Mouse (Mus musculus) spleen, postnatal 14 days (tissue): ENCODE results near the gene Krtap1-3.
"Not testable (repeated sequence)": the region's sequence is repeated elsewhere in the genome, so short reads cannot be mapped to it uniquely, and the experiment has no call there.

Source experiments
- DNase-seq, 2 experiments: peaks; one replicate each; pipeline ENCODE4 v3.0.0; 2021 to 2022; ENCODE audit warnings: low spot score in 2 of 2

Krtap1-3 gene

DNA sequence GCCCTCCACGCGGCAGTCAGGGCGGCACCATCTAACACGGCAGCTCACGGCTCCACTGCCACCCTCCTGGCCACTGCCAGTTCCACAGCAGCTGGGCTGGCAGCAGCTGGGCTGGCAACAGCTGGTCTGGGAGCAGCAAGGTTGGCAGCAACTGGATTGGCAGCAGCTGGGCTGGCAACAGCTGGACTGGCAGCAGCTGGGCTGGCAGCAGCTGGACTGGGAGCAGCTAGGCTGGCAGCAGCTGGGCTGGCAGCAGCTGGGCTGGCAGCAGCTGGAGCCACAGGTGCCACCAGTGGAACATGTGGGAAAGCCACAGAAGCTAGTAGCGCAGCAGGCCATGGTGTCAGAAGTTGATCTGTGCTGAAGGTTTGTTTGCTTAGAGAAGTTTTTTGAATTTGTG is at the start of gene Krtap1-3:
Krtap1-3 (minus strand) TSS at position 359 of the 400 bp plus-strand sequence.
- no peak for DNase-seq

DNA sequence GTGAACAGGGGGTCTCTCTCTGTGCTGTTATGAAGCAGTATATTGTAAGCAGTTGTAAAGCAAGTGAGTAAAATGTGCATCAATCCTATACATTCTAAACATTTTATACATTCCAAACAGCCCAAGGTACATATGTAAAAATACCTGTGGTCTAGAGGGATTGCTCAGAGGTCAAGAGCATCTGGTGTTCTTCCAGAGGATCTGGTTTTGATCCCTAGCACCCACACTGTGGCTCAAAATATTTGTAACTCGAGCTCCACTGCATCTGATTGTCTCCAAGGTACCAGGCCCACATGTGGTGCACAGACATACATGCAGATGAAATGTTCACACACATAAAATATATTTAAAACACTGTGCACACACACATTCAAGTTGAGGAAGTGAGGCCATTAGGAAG is 49.8 kb upstream of the Krtap1-3 start:
- no peak for DNase-seq

DNA sequence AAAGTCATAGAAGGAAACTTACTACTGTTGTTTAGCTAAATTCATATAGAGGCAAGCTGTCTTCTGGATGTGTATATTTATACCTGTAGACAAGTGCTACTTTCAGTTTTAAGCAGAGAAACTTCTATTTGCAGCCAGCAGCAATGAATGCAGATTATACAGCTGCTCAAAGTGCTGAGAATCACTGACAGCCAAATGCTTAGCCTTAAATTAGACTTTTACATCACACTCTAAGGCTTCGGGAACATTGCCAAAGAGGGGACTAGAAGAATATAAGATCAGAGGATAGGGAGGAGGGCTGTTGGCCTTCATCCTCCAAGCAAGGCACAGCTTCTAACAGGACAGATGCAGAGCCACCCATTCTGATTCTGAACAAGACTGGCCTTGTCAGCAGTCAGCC is 45.9 kb upstream of the Krtap1-3 start:
- no peak for DNase-seq

DNA sequence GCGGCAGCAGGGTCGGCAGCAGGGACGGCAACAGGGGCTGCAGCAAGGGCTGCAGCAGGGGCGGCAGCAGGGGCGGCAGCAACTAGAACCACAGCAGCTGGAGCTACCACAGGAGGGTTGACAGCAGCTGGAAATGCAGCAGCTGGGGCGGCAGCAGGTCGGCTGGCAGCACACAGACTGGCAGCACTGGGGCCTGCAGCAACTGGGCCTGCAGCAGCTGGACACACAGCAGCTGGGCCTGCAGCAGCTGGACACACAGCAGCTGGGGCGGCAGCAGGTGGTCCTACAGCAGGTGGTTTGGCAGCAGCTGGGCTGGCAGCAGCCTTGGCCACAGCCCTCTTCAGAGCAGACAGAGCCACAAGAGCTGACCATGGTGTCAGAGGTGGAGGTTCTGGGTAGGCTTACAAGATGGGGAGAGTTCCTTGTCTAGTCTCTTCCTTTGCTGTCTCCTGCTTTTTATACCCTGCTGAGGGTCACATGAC is 43.6 kb upstream of the Krtap1-3 start, which contains the start of gene Krtap4-2:
Krtap4-2 (minus strand) TSS at position 432 of the 482 bp plus-strand sequence.
- no peak for DNase-seq

DNA sequence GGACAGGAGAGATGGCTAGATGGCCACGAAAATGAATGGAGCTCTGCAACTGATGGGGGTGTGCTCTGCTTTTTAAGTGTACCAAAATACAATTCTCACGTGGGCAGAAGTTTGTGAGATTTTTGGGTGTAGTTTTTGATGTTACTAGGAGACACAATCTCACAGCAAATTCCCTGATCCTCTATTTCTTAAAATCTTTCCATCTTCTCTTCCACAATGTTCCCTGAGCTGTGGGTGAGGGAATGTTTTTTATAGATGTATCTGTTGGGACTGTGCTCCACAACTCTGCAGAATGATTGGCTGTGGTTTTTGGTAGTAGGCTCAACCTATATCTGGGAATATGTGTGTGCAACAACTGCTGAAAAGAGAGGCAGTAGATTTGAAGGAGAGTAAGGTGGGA is 42.2 kb upstream of the Krtap1-3 start:
- DNase-seq, result no peak

DNA sequence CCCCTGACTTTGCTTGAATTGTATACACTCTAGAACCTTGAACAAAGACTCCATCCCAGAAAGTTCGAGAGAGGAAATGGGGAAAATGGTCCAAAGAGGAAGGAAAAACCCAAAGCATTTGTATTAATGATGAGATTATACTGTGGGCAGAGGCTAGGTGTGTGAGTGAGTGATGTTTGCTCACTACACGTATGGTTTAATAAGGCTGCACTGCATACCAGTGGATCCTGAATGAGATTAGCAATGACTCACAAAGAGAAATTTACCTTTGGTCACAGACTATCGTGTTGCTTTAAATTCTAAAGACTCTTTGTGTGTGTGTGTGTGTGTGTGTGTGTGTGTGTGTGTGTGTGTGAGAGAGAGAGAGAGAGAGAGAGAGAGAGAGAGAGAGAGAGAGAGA is 39.8 kb upstream of the Krtap1-3 start:
- DNase-seq, result no peak

DNA sequence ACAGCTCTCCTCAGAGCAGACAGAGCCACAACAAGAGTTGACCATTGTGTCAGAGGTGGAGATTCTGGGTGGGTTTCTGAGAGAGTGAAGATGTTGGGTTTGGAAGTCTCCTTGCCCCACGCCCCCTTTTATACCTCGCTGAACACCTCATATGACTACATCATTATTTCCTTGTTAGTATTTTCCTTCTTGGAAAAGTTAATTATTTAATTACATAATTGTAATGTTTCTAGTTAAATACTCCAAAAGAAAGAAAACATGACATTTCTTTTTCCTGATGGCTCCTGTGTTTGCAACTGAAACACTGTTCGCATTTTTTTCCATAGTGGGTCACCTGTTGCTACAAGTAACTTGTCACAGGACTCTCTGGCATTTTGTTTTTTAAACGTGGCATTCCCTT is 37.0 kb upstream of the Krtap1-3 start, which contains the start of gene Krtap4-1:
Krtap4-1 (minus strand) TSS at position 101 of the 400 bp plus-strand sequence.
- no peak for DNase-seq

DNA sequence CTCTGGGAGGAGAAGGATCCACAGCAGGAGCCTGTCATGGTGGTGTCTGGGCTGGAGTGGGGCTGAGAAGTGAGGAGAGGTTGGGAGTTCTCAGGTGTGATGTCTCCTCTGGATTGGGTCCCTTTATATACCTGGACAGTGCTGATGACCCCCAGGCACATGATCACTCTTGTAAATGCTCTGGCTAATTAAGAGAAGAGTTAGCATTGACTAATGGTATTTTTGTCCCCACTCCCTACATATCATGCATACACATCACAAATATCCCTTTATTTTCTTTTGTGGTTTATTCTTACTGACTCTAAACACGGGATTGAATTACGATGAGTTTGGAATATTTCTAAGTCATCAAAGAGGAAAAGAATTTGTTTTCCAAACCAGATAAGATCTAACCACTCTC is 29.2 kb upstream of the Krtap1-3 start, which contains the start of gene Gm11562:
Gm11562 (minus strand) TSS at position 101 of the 400 bp plus-strand sequence.
- no peak for DNase-seq

DNA sequence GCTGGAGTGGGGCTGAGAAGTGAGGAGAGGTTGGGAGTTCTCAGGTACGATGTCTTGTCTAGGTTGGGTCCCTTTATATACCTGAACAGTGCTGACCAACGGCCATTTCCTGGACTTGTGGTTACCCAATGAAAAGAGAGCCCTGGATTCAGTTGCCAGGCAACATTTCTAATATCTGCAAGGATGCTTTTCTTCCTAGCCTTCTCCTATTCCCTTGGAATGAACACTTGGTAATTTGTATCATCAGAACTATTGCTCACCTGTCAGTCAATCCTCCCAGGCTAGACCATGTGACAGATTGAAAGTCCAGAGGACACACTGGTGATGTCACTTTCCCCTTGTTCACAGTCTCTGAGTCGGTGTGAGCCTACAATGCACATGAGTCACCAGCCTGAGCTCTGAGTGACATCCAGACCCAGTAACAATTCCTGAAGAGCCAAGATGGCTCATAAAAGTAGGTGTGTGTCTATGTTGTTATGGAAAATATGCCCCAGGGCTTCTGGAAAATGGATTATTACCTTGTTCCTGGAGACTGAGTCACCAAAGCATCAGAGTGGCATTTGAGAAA is 23.7 kb upstream of the Krtap1-3 start, which contains the start of gene Krtap2-4:
Krtap2-4 (minus strand) TSS at position 51 of the 568 bp plus-strand sequence.
- no peak for DNase-seq

DNA sequence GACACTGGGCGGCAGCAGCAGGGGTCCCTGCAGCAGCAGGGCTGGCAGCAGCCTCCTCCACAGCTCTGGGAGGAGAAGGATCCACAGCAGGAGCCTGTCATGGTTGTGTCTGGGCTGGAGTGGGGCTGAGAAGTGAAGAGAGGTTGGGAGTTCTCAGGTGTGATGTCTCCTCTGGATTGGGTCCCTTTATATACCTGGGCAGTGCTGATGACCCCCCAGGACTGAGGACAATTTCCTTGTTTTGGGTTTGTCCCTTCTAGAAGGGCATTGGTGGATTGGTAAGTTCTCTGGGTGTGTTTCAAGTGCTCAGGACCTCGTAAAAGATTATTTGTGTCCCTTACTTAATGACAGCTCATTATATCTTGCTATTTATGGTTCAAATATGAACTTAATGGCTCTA is 18.9 kb upstream of the Krtap1-3 start, which contains the start of gene Gm11937:
Gm11937 (minus strand) TSS at position 101 of the 400 bp plus-strand sequence.
- DNase-seq, result not testable (repeated sequence)

DNA sequence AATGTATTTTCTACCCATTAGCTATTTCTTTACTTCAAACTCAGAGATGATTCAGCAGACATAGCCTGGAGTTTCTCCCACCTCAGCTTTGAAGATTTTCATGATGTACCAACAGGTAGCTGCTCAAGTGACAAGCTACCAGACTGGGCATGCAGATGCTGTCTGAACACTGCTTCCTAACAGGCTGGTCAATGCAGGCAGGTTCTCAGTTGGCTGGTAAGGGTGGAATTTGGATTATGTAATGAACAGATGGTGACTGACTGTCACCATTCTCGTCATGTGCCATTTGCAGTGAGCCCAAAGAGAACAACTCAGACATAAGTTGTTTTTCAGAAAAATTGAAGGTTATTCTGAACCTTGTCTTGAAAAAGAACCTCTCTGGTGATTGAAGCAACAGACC is 18.0 kb upstream of the Krtap1-3 start:
- no peak for DNase-seq

DNA sequence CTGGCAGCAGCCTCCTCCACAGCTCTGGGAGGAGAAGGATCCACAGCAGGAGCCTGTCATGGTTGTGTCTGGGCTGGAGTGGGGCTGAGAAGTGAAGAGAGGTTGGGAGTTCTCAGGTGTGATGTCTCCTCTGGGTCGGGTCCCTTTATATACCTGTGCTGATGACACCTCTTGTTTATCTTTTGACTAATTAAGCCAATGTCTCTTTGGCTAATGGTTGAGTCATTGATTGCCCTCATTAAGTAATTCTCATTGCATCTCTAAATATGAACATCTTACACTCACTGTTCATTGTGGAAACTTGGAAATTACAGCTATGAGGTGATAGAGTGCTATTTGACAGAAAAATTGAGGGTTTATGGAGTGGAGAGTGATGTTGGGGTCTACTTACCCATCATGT is 12.1 kb upstream of the Krtap1-3 start, which contains the start of gene Gm11938:
Gm11938 (minus strand) TSS at position 101 of the 400 bp plus-strand sequence.
- not testable (repeated sequence) for DNase-seq

DNA sequence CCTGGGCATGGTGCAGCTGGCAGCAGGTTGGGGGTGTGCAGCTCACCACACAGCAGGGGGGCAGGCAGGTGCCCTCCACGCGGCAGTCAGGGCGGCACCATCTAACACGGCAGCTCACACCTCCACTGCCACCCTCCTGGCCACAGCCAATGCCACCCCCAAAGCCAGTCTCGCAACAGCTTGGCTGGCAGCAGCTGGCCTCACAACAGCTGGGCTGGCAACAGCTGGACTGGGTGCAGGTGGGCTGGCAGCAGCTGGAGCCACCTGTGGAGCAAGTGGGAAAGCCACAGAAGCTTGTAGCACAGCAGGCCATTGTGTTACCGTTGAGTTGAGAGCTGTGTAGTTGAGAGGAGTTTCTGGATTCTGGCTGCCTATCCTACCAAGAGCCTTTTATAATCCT is 6.6 kb upstream of the Krtap1-3 start, which contains the start of gene Krtap9-3:
Krtap9-3 (minus strand) TSS at position 364 of the 400 bp plus-strand sequence.
- not testable (repeated sequence) for DNase-seq

DNA sequence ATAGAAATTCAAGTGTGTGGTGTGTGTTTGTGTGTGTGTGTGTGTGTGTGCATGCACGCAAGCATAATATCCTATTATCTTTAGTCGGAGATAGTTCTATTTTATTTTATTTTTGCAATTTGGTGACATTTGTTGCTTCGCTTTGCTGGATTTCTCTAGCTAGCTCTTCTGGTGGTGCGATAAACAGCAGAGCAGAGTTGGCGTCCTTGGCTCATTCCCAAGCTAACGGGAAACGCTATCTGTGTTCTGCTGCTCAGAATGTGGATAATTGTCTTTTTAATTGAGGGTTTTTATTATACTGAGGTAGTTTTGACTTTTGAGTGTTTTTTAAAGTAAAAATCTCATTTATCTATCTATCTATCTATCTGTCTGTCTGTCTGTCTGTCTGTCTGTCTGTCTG is 6.0 kb downstream of the Krtap1-3 start:
- no peak for DNase-seq

DNA sequence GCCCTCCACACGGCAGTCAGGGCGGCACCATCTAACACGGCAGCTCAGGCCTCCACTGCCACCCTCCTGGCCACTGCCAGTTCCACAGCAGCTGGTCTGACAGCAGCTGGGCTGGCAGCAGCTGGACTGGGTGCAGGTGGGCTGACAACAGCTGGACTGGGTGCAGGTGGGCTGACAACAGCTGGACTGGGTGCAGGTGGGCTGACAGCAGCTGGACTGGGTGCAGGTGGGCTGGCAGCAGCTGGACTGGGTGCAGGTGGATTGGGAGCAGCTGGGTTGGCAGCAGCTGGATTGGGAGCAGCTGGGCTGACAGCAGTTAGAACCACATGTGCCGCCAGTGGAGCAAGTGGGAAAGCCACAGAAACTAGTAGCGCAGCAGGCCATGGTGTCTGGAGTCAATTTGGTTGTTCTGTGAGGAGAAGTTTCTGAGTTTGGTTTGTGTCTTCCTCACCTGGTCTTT is 7.9 kb downstream of the Krtap1-3 start, which contains the start of gene Krtap1-4:
Krtap1-4 (minus strand) TSS at position 410 of the 460 bp plus-strand sequence.
- no peak for DNase-seq

DNA sequence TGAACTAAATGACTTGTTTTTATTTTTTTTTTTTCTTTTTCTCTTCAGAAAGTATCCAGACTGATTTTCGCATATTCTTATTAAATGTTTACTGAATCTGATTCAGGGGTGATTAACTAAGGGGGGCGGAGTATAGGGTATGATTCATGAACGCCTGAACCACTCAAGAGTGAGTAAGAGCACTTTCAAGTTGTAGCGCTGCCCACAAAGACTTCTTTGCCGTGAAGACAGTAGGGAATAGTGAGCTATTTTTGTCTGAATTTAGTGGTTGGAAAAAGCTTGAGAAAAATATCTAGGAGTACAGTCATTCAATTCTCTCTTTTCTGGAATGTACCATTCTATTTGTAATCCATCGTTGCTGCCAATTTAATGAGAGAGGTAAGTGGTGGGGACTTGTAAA is 9.6 kb downstream of the Krtap1-3 start:
- no peak for DNase-seq

DNA sequence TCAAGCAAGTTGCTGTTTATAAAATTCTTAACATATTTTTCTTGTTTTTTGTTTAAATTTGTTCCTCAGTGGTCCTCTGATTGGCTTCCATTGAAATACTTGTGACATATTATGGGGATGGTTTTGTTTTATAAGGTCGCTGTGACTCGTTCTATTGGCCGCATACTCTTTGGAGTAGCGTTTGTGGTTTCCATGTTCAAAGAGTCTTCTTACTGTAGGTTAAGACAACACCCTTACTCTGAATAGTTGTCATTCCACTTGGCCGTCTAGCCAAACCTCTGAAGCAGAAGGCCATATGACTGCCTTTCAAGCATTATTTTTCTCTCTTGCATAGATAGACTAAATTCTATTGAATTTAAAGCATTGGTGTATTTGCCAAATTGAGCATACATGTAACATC is 10.1 kb downstream of the Krtap1-3 start:
- DNase-seq, result no peak

DNA sequence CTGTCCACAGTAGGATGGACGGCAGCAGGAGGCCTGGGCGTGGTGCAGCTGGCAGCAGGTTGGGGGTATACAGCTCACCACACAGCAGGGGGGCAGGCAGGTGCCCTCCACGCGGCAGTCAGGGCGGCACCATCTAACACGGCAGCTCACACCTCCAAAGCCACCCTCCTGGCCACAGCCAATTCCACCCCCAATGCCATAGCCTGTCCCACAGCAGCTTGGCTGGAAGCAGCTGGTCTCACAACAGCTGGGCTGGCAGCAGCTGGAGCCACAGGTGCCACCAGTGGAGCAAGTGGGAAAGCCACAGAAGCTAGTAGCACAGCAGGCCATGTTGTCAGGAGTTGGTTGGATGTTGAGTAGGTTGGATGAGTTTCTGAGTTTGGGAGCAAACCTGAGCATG is 10.5 kb downstream of the Krtap1-3 start, which contains the start of gene Krtap1-5:
Krtap1-5 (minus strand) TSS at position 381 of the 400 bp plus-strand sequence.
- DNase-seq, result no peak

DNA sequence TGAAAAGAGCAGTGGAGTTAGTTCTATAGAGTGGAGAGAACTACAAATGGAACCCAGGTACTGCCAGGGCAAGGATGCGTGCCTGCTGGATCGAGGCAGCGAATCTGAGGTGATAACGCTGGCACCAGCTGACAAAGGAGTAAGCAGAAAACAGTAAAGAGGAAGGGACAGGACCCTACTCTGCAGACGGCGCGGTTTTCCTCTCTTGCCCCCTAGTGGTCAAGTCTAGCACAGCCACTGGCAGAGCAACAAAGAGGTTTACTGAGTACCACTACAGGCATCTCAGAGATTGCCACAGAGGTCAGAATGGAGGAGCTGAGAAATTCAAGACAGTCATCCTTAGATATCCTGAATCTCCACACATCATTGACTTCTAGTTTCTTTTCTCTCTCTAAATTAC is 17.0 kb downstream of the Krtap1-3 start:
- DNase-seq, result peak in 1 of 2 experiments; percentile 28

DNA sequence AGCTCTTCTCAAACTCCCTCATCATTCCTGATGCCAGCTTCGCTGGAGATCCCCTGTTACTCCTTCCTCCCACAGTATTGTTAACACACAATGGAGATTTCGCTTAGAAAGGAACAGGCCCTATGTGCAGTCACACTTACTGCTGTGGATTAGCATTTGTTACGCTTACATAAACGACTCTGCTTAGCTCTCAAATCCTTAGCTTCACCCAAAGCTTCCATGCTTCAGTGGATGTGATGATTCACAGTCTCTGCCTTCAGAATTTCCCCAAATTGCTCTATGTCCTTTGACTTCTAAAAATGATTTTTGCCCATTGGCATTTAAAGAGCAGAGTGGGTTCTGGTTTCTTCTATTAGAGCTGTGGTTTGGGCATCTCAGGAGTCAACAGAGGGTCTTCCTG is 18.0 kb downstream of the Krtap1-3 start:
- no peak for DNase-seq

DNA sequence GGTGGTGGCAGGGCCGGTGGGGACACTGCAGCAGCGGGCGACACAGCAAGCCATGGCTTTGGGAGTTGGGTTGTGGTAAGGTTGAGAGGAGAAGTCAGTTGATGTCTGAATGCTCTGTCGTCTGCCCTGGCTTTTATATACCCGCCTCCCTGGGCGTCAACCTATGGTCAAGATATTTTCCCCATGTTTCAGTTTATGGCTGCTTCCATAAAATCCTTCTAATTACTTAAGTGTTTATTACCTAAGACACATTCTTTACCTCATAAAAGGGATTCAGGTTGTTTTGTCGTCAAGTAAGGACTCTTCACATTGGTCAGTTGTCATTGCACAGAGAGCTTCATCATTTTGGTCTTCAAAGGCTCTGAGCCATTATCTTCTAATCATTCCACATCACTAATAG is 24.6 kb downstream of the Krtap1-3 start, which contains the start of gene Krtap3-1:
Krtap3-1 (minus strand) TSS at position 101 of the 400 bp plus-strand sequence.
- no peak for DNase-seq

DNA sequence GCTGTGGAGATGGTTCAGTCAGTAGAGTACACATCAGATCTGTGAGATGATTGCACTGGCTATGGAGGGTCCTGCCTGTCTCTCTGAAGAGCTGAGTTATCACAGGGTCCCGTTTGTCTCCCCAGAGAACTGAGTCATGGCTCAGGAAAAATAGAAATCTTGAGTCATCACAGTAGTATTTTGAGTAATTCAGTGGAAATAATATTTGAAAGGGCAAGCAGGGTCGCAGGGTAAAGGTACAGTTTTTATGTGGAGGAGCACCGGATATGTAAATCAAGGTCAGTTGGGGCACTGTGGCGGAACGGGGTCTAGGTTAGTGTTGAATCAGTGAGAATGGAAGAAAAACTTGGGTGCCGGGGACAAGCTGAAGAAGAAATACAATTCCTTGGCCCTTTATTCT is 28.6 kb downstream of the Krtap1-3 start:
- no peak for DNase-seq

DNA sequence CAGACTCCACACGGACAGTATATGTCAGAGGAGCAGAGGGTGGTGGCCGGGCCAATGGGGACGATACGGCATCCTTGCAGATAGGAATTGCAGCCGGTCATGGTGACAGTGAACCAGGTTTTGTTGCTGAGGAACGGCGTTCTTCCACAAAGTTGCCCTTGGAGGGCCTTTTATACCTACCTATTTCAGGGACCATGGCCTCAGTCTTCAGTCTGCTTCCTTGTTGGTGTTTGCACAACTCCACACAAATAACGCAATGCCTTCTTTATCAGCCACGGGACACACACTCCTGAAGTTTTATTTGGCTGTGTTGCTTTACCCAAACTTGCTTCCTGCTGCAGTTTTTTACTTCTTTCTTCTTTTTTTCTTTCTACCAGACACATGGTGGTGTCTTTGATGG is 31.8 kb downstream of the Krtap1-3 start, which contains the start of gene Gm11939:
Gm11939 (minus strand) TSS at position 101 of the 400 bp plus-strand sequence.
- DNase-seq, result no peak
